Mouse (Mus musculus): Measurements from ENCODE around the gene Eefsec. TPM values are rescaled to one million over a fixed set of nuclear protein-coding genes. Genes with fewer than 3 reads are reported as not detected.

Eefsec gene
- polyA plus RNA-seq, 2 experiments from 2014 or later, result 30.4 to 42.0 TPM

Other genes with a start within 250 kb of the Eefsec start
- gene Dnajb8, start 224.3 kb downstream of the Eefsec start, polyA plus RNA-seq (2017; shearing (Covaris generic)), result not detected
- 10 to 100 TPM; 62.1 to 85.0 TPM for gene Ruvbl1, start 18.9 kb upstream of the Eefsec start, polyA plus RNA-seq (2017; shearing (Covaris generic))
- gene Sec61a1, start 72.4 kb upstream of the Eefsec start, polyA plus RNA-seq (2017; shearing (Covaris generic)), result 100 to 1,000 TPM; 183 to 268 TPM
- gene Kbtbd12, start 191.4 kb upstream of the Eefsec start, polyA plus RNA-seq (2017; shearing (Covaris generic)), result not detected